Mouse (Mus musculus) thymus, adult 2 months (tissue): ENCODE results near the gene Gm42906.

Source experiments
- CTCF ChIP-seq: fragments of 200-500 bp; IDR thresholded peaks from 2 replicates; pipeline ENCODE4 v1.5.1; 2012; ENCODE audit warnings: mild to moderate bottlenecking, control low read depth, low read length, moderate library complexity, borderline replicate concordance; ENCODE audit not compliant: control insufficient read depth, poor library complexity, insufficient read depth; ENCODE audit errors: extremely low read depth
- POLR2A ChIP-seq: fragments of 200-500 bp; IDR thresholded peaks from 2 replicates; pipeline ENCODE4 v1.6.1; 2012; ENCODE audit warnings: mild to moderate bottlenecking, low read length, control low read depth, moderate library complexity; ENCODE audit not compliant: control insufficient read depth, poor library complexity, insufficient read depth; ENCODE audit errors: extremely low read depth

DNA sequence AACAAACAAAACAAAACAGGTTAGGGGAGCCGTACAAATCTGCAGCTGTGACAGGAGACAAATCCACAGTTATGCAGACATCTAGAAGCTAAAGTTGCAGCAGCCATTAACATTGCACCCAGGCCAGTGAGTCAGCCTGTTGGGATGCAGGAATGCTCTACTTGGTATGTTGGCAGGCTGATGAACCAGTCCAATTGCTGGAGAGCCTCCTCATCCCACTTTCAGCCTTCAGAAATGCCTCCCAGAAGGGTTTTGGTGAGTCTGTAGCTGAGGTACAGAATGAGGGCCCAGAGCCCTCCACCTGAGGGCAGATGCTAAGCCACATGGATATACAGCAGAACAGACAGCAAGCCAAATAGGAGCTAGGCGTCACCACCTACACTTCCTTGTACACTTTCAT lies 358.4 kb downstream of the Gm42906 start:
- TF ChIP-seq CTCF = no peak
- TF ChIP-seq POLR2A = no peak
